Mouse (Mus musculus) cerebellum, adult 9-11 months (tissue): ENCODE results near the gene Pds5a.
"Not testable (repeated sequence)": the region's sequence is repeated elsewhere in the genome, so short reads cannot be mapped to it uniquely, and the experiment has no call there.

Experiments
- DNase-seq: peaks from one replicate; pipeline ENCODE4 v3.0.0; 2022

Pds5a gene

GRCm38 (mm10) chr5:65697836-65698758 is at the start of gene Pds5a:
TSS of gene Pds5a (minus strand) at chr5:65698273.
- DNase-seq: peak; percentile 88

DNA sequence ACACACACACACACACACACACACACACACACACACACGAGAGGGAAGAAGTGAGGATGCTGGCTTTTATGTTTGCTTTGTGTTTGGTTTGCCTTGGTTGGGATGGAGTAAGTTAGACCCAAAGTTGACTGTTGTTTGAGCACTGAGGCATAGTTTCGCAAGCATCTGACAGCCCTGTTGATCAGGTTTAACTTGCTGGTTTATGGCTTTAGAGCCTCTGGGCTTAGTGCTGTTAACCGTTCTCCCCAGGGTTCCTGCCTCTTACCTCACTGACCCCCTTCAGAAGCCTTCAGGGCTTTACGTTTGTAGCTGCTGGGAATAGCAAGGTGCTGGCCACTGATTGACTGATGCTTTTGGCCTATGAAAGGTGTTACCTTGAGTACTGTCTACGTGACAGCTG is 48.8 kb upstream of the Pds5a start:
- DNase-seq: no peak

DNA sequence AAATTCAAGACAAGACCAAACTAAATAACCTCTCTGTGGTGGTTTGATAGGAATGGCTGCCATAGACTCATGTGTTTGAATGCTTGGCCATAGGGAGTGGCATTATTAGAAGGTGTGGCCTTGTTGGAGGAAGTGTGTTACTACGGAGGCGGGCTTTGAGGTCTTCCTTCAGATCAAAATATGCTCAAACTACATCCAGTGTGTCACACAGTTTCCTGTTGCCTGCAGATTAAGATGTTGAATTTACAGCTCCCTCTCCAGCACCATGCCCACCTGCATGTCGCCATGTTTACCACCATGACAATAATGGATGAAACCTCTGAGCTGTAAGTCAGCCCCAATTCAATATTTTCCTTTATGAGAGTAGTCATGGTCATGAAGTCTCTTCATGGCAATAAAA is 41.3 kb upstream of the Pds5a start:
- no peak for DNase-seq

- no peak for DNase-seq
Measured at GRCm38 (mm10) chr5:65735601-65736000, 37.5 kb upstream of the Pds5a start.

GRCm38 (mm10) chr5:65731173-65732007 is 33.3 kb upstream of the Pds5a start:
- no peak for DNase-seq

GRCm38 (mm10) chr5:65724311-65725054 is 26.4 kb upstream of the Pds5a start:
- peak; percentile 47 for DNase-seq

GRCm38 (mm10) chr5:65718368-65718767 is 20.3 kb upstream of the Pds5a start:
- no peak for DNase-seq

- DNase-seq: not testable (repeated sequence)
Measured at GRCm38 (mm10) chr5:65717903-65718211, 19.8 kb upstream of the Pds5a start.

DNA sequence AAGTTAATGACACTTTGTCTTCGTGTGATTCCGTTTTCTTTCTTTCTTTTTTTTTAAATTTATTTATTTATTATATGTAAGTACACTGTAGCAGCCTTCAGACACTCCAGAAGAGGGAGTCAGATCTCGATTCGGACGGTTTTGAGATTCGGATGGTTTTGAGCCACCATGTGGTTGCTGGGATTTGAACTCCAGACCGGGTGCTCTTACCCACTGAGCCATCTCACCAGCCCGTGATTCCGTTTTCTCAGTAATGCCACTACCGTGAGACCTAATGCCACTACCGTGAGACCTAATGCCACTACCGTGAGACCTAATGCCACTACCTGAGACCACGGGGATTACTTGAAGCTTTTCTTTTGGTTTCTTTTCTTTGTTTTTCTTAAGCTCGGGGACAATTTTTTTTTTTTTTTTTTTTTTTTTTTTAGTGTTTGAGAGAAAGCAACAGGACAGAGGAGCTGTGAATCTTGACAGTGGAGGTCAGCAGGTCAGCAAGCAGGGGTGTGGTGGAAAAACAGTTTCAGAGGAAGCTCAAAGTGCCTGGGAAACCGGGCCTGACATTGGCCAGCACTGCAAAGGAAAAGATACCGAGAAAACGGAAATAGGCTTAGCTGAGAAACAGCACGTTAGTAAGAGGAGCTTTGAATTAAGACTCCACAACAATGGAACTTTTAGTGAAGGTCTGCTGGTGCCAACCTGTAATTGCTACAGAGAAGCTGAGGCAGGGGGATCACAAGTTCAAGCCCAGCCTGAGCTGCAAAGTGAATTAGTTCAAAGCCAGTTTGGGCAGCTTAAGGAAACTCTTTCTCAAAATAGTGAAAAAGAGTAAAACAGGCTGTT is 19.2 kb upstream of the Pds5a start:
- no peak for DNase-seq

GRCm38 (mm10) chr5:65715084-65715483 is 17.0 kb upstream of the Pds5a start:
- DNase-seq: no peak

DNA sequence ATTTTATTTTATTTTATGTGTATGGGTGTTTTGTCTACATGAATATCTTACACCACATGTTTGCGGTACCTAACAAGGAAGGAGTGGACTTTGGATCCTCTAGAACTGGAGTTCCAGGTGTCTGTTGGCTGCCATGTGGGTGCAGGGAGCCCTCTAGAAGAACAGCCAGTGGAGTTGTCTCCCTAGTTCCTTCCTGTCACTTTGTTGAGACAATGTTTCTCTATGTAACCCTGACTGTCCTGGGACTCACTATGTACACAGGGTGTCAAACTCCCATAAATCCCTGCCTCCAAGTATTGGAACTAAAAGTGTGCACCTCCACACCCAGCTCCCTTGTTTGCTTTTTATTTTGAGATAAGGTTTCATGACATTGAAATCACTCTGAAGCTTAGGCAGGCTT is 13.4 kb upstream of the Pds5a start:
- no peak for DNase-seq

DNA sequence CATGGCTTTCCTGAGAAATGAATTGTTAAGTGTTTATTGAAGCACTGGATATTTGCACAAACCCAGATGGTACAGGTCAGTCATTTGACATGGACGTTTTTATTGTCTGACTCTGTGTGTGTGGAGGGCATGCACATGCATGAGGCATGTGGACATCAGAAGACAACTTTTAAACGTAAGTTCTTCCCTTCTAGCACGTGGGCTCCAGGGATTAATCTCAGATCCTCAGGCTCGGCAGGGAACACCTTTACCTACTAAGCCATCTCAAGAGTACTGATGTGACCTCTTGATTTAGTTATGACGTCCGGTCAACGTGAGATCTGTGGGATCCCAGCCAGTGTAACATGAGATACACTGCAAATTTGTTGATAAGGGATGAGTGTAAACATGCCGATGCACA is 12.2 kb upstream of the Pds5a start:
- no peak for DNase-seq

DNA sequence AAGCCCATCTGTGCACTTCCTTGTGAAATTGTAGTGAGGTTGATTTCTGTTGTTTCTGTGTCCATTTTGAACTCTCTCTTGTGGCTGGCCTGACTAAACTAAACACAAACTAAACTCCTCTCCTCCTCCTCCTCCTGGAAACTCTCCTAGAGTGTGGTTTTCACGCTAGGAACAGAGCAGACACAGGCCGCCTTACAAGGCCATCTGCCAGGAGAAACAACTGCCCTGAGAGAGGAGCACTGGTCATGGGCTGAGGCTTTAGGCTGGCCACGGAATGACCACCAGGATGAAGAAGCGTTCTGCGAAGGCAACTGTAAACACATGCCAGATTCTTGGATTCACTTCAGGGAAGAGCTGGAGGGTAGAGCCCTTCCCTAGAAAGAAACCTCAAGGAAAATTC is 8.9 kb upstream of the Pds5a start:
- DNase-seq: no peak

DNA sequence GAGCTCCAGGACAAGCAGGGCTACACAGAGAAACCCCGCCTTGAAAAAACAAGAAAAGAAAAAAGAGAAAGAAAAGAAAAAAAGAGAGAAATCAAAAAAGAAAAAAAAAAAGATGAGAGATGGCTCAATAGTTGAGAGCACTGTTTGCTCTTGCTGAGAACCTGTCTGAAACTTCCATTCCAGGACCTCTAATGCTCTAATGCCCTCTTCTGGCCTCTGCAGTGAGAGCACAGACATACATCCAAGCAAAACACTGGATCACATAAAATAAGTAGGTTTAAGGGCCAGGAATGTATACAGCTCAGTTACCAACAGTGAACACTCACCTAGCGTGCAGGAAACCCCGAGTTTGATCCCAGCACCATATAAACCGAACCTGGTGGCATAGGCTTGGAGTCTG is 8.1 kb upstream of the Pds5a start:
- no peak for DNase-seq

- DNase-seq: no peak
Measured at GRCm38 (mm10) chr5:65704765-65705678, 6.9 kb upstream of the Pds5a start.

GRCm38 (mm10) chr5:65703261-65703660 is 5.2 kb upstream of the Pds5a start:
- DNase-seq: no peak

- DNase-seq: no peak
Measured at GRCm38 (mm10) chr5:65700102-65700501, 2.0 kb upstream of the Pds5a start.

DNA sequence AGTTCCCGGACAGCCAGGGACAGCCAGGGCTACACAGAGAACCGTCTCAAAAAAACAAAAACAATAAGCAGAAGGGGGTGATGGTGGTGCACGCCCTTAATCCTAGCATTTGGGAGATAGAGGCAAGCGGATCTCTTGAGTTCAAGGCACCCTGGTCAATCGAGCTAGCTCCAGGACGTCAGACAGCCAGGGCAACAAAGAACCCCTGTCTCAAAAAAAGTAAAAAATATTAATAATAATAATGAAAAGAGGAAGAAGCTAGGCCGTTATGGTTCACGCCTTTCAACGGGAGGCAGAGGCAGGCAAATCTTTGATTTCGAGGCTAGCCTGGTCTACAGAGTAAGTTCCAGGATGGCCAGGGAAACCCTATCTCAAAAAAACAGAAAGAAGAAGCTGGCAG is 1.1 kb upstream of the Pds5a start:
- peak; percentile 22 for DNase-seq

- DNase-seq: peak; percentile 32
Measured at GRCm38 (mm10) chr5:65698759-65699136, 675 bp upstream of the Pds5a start.

DNA sequence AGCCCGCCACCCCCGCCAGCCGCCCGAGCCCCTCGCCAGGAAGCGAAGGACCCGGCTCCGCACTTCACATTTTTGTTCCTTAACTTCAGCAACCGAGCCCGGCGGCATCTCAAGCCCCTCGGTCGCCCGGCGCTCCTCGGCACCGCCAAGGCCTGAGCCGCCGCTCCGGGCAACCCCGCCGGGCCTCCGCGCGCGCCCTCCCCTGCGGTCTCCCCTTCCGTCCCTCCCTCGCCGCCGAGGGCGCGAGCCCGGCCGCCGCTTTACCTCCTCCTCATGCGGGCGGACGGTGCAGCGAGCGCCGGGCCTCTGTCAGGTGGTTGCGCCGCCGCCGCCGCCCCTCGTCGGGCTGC is 612 bp downstream of the Pds5a start:
- DNase-seq: no peak

GRCm38 (mm10) chr5:65696821-65697485 is 1.1 kb downstream of the Pds5a start:
- DNase-seq: peak; percentile 77
